In the genomic region with DNA sequence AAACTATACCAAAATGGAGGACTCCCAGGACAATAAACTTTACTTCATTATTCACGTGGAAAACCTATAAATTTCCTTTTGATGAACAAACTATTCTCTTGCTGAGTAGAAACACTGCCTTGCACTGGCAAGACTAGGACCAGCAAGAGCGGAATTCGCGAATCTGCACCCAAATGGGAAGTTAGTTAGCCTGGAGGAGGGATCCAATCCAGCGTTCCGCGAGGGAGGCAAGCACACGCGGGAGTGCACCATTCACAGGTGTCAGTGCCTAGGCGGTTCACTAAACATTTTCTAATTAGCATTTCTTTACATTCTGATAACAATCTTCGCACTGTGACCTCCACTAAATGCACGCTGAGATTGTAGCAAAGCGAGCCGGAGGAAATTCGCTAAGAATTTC, we compare ENCODE assay signal across 9 mouse cellular contexts. TPM values are rescaled to one million over a fixed set of nuclear protein-coding genes. Genes with fewer than 3 reads are reported as not detected.
DNase-seq lines count a peak whose midpoint lies in the region; ATAC-seq and TF ChIP-seq lines count a peak whose summit lies in the region.
"Had no signal": no experiment of that assay in that cellular context is flagged by ENCODE, and none has a peak within 500 bp of the region (broad histone marks: within the 10 kb centered on the region; RNA-seq: fewer than 3 reads in every experiment).

No protein-coding gene starts in this region.

- H3K4me3 ChIP-seq in layer of hippocampus, adult 2 months, result peak overlapping the region; percentile 75
- peak overlapping the region; percentile 97 for H3K4me3 ChIP-seq in heart, embryonic 15.5 days
- peak overlapping the region; percentile 84 for H3K4me3 ChIP-seq in liver, embryonic 11.5 days (ENCODE audit: low read depth, low read length)
- H3K4me3 ChIP-seq in stomach, embryonic 14.5 days (ENCODE audit: low read depth, low read length), result peak overlapping the region; percentile 95

- ATAC-seq in heart, embryonic 15.5 days (replicated peaks; ENCODE audit: insufficient number of reproducible peaks, insufficient read depth, low FRiP score, low read depth), result no peak
- no peak for ATAC-seq in liver, embryonic 11.5 days (replicated peaks; ENCODE audit: low FRiP score)
- ATAC-seq in stomach, embryonic 14.5 days (ENCODE audit: insufficient number of reproducible peaks, insufficient read depth, low FRiP score, low read depth), result no peak

- no peaks in the 10 kb centered on the region for H3K27me3 ChIP-seq in heart, embryonic 15.5 days
- no peaks in the 10 kb centered on the region for H3K27me3 ChIP-seq in liver, embryonic 11.5 days (replicated peaks; ENCODE audit: control insufficient read depth, insufficient read depth, low read length)
- no peaks in the 10 kb centered on the region for H3K27me3 ChIP-seq in stomach, embryonic 14.5 days (ENCODE audit: control insufficient read depth, insufficient read depth, low read length)

- H3K36me3 ChIP-seq in heart, embryonic 15.5 days, result no peaks in the 10 kb centered on the region
- H3K36me3 ChIP-seq in liver, embryonic 11.5 days (ENCODE audit: control insufficient read depth, insufficient read depth, low read length), result no peaks in the 10 kb centered on the region; the same call in 1 of the 2 replicates
- H3K36me3 ChIP-seq in stomach, embryonic 14.5 days (ENCODE audit: control insufficient read depth, insufficient read depth, low read length), result no peaks in the 10 kb centered on the region

- H3K9ac ChIP-seq in heart, embryonic 15.5 days, result peak overlapping the region; percentile 90
- peak overlapping the region; percentile 84 for H3K9ac ChIP-seq in liver, embryonic 11.5 days (ENCODE audit: low read depth, low read length)
- H3K9ac ChIP-seq in stomach, embryonic 14.5 days (replicated peaks; ENCODE audit: low read depth, low read length), result peak overlapping the region; percentile 82; the same call in 1 of the 2 replicates

- peak overlapping the region; percentile 99 for H3K4me2 ChIP-seq in heart, embryonic 15.5 days
- peak overlapping the region; percentile 95 for H3K4me2 ChIP-seq in liver, embryonic 11.5 days
- peak overlapping the region; percentile 98 for H3K4me2 ChIP-seq in stomach, embryonic 14.5 days (replicated peaks; ENCODE audit: low read depth, low read length)

- no peaks in the 10 kb centered on the region for H3K9me3 ChIP-seq in heart, embryonic 15.5 days (replicated peaks)
- no peaks in the 10 kb centered on the region for H3K9me3 ChIP-seq in liver, embryonic 11.5 days (ENCODE audit: control insufficient read depth, low read length)
- H3K9me3 ChIP-seq in stomach, embryonic 14.5 days (ENCODE audit: control insufficient read depth, low read depth, low read length), result no peaks in the 10 kb centered on the region

- H3K27ac ChIP-seq in layer of hippocampus, adult 2 months, result no peak overlapping the region
- no peak overlapping the region for H3K27ac ChIP-seq in heart, embryonic 15.5 days
- H3K27ac ChIP-seq in liver, embryonic 11.5 days (ENCODE audit: low read depth, low read length), result no peak overlapping the region
- no peak overlapping the region for H3K27ac ChIP-seq in stomach, embryonic 14.5 days (ENCODE audit: low read length)

- DNase-seq in layer of hippocampus, adult 2 months (ENCODE audit: low spot score in 2 of 2), result peak in 1 of 2 experiments; percentile 15
- no peak for DNase-seq in layer of hippocampus, postnatal 10 days (ENCODE audit: low spot score in 2 of 2)
- peak; percentile 36 for DNase-seq in embryo, embryonic 10 days (ENCODE audit: low spot score)
- no peak for DNase-seq in liver, embryonic 11.5 days (ENCODE audit: low spot score)
- DNase-seq in layer of hippocampus, adult 11-12 months (ENCODE audit: low spot score), result no peak
- DNase-seq in layer of hippocampus, adult 8-10 months (ENCODE audit: low spot score in 2 of 2), result no peak

- peak; percentile 15; the same call in 1 of the 2 replicates for TF ChIP-seq CTCF in layer of hippocampus, adult 2 months (conservative IDR thresholded peaks at IDR 0.05)

- H3K4me1 ChIP-seq in heart, embryonic 15.5 days (replicated peaks), result peaks cover 28% of the 10 kb centered on the region
- peaks cover 26% of the 10 kb centered on the region for H3K4me1 ChIP-seq in liver, embryonic 11.5 days (replicated peaks; ENCODE audit: control insufficient read depth, insufficient read depth, low read length)
- H3K4me1 ChIP-seq in stomach, embryonic 14.5 days (ENCODE audit: control insufficient read depth, insufficient read depth, low read length), result peaks cover 9% of the 10 kb centered on the region

- 10% methylated on average over 15 of the region's 15 CpGs for WGBS in heart, embryonic 15.5 days
- WGBS in liver, embryonic 11.5 days, result 6% methylated on average over 15 of the region's 15 CpGs
- 3% methylated on average over 15 of the region's 15 CpGs for WGBS in stomach, embryonic 14.5 days

RNA-seq across cellular contexts. Expression of a gene that starts 1.4 kb away (rescaled TPM):
- total RNA-seq in layer of hippocampus, adult 2 months (2021), result 1 to 10 TPM; 5.8 to 8.3 TPM
- 10 to 100 TPM; 14.7 to 17.5 TPM for total RNA-seq in layer of hippocampus, postnatal 10 days (2021)
- 8.6 and 10.4 TPM in 2 replicates for polyA plus RNA-seq in heart, embryonic 15.5 days (2015; fragmentation: Nextera tagmentation; extraction: Ambion mirVana)
- 25.2 and 26.9 TPM in 2 replicates for polyA plus RNA-seq in liver, embryonic 11.5 days (2014; fragmentation: Nextera tagmentation; extraction: Ambion mirVana)
- 9.1 and 9.5 TPM in 2 replicates for polyA plus RNA-seq in stomach, embryonic 14.5 days (2014; fragmentation: Nextera tagmentation; extraction: Ambion mirVana)
- 10 to 100 TPM in 1 of 4 experiments, 1 to 10 TPM in 3; 7.9 to 10.4 (median 9.3) TPM for total RNA-seq in layer of hippocampus, adult 8-10 months (2022)

RNA-seq across cellular contexts. Expression of a gene that starts 35.2 kb away (rescaled TPM):
- total RNA-seq in layer of hippocampus, adult 2 months (2021), result not detected
- total RNA-seq in layer of hippocampus, postnatal 10 days (2021), result not detected
- polyA plus RNA-seq in heart, embryonic 15.5 days (2015; fragmentation: Nextera tagmentation; extraction: Ambion mirVana), result 0.10 and 0.26 TPM in 2 replicates
- 0.13 TPM in 1 of 2 replicates, not detected in the other for polyA plus RNA-seq in liver, embryonic 11.5 days (2014; fragmentation: Nextera tagmentation; extraction: Ambion mirVana)
- polyA plus RNA-seq in stomach, embryonic 14.5 days (2014; fragmentation: Nextera tagmentation; extraction: Ambion mirVana), result 0.27 and 0.38 TPM in 2 replicates
- not detected for total RNA-seq in layer of hippocampus, adult 8-10 months (2022)
- total RNA-seq: left cerebral cortex, postnatal 36 days had no signal

RNA-seq across cellular contexts. Expression of a gene that starts 39.1 kb away (rescaled TPM):
- total RNA-seq in layer of hippocampus, adult 2 months (2021), result 10 to 100 TPM; 74.7 to 75.2 TPM
- total RNA-seq in layer of hippocampus, postnatal 10 days (2021), result 10 to 100 TPM; 75.7 to 87.8 TPM
- 105 and 117 TPM in 2 replicates for polyA plus RNA-seq in heart, embryonic 15.5 days (2015; fragmentation: Nextera tagmentation; extraction: Ambion mirVana)
- polyA plus RNA-seq in liver, embryonic 11.5 days (2014; fragmentation: Nextera tagmentation; extraction: Ambion mirVana), result 149 and 156 TPM in 2 replicates
- 175 and 178 TPM in 2 replicates for polyA plus RNA-seq in stomach, embryonic 14.5 days (2014; fragmentation: Nextera tagmentation; extraction: Ambion mirVana)
- total RNA-seq in layer of hippocampus, adult 8-10 months (2022), result 10 to 100 TPM; 66.3 to 83.4 (median 80.6) TPM
